Comparison of ENCODE assay signal across 21 mouse cellular contexts in genomic region chr14:23114456-23114855, GRCm38 (mm10).
DNase-seq lines count a peak whose midpoint lies in the region; ATAC-seq and TF ChIP-seq lines count a peak whose summit lies in the region.
"Had no signal": no experiment of that assay in that cellular context is flagged by ENCODE, and none has a peak within 500 bp of the region (broad histone marks: within the 10 kb centered on the region; RNA-seq: fewer than 3 reads in every experiment).

No protein-coding gene starts in this region.

- intact Hi-C loops in gastrocnemius, adult 2 months (cut with DNase I): no loop called here

- H3K36me3 ChIP-seq in intestine, embryonic 15.5 days: no peaks in the 10 kb centered on the region
- H3K36me3 ChIP-seq in limb, embryonic 12.5 days: no peaks in the 10 kb centered on the region
- H3K36me3 ChIP-seq: embryonic facial prominence, embryonic 13.5 days; heart, embryonic 10.5 days; hindbrain, embryonic 12.5 days had no signal

- 65% methylated on average over 1 of the region's 1 CpGs for WGBS in intestine, embryonic 15.5 days
- 82% methylated on average over 1 of the region's 1 CpGs for WGBS in limb, embryonic 12.5 days

- H3K27ac ChIP-seq in gastrocnemius, adult 2 months: 0 out of 2 replicates have a peak overlapping the region, but pooled peaks have one; percentile 1
- H3K27ac ChIP-seq in intestine, embryonic 15.5 days: no peak overlapping the region
- peak overlapping the region; percentile 57; the same call in 1 of the 2 replicates for H3K27ac ChIP-seq in limb, embryonic 12.5 days
- H3K27ac ChIP-seq: embryonic facial prominence, embryonic 13.5 days; forebrain, embryonic 13.5 days; heart, embryonic 10.5 days; hindbrain, embryonic 12.5 days; hindbrain, postnatal 0 days had no signal

- no peak for TF ChIP-seq CTCF in gastrocnemius, adult 2 months (IDR thresholded peaks at IDR 0.05)

- no peak for DNase-seq in gastrocnemius, adult 2 months
- DNase-seq in gastrocnemius, postnatal 25 days: no peak
- no peak for DNase-seq in cerebellum, postnatal 4 days (ENCODE audit: low spot score in 2 of 2)
- no peak for DNase-seq in ovary, postnatal 36 days (ENCODE audit: low spot score)
- no peak for DNase-seq in layer of hippocampus, postnatal 25 days (ENCODE audit: extremely low spot score in 1 of 2, low spot score in 1 of 2)
- no peak for DNase-seq in right cerebral cortex, adult 18-20 months
- DNase-seq: adrenal gland, postnatal 14 days; cerebellum, adult 2 months; cerebellum, postnatal 10 days; forebrain, postnatal 0 days; heart, postnatal 10 days; heart, postnatal 4 days had no signal

- H3K4me1 ChIP-seq in intestine, embryonic 15.5 days (replicated peaks): no peaks in the 10 kb centered on the region
- H3K4me1 ChIP-seq in limb, embryonic 12.5 days (replicated peaks): peaks cover 20% of the 10 kb centered on the region
- H3K4me1 ChIP-seq: forebrain, embryonic 13.5 days; heart, embryonic 10.5 days had no signal

- no peaks in the 10 kb centered on the region for H3K27me3 ChIP-seq in intestine, embryonic 15.5 days (replicated peaks)
- no peaks in the 10 kb centered on the region for H3K27me3 ChIP-seq in limb, embryonic 12.5 days
- H3K27me3 ChIP-seq: embryonic facial prominence, embryonic 13.5 days; forebrain, embryonic 13.5 days; hindbrain, embryonic 12.5 days had no signal

- no peak overlapping the region for H3K9ac ChIP-seq in intestine, embryonic 15.5 days
- no peak overlapping the region for H3K9ac ChIP-seq in limb, embryonic 12.5 days (replicated peaks)
- H3K9ac ChIP-seq: embryonic facial prominence, embryonic 13.5 days; forebrain, embryonic 13.5 days; forebrain, postnatal 0 days; hindbrain, embryonic 12.5 days had no signal

- no peak overlapping the region for H3K4me2 ChIP-seq in intestine, embryonic 15.5 days (replicated peaks)
- no peak overlapping the region for H3K4me2 ChIP-seq in limb, embryonic 12.5 days
- H3K4me2 ChIP-seq: embryonic facial prominence, embryonic 13.5 days; forebrain, embryonic 13.5 days; hindbrain, embryonic 12.5 days had no signal

- H3K9me3 ChIP-seq in intestine, embryonic 15.5 days: no peaks in the 10 kb centered on the region
- no peaks in the 10 kb centered on the region for H3K9me3 ChIP-seq in limb, embryonic 12.5 days
- H3K9me3 ChIP-seq: embryonic facial prominence, embryonic 13.5 days; forebrain, embryonic 13.5 days; heart, embryonic 10.5 days; hindbrain, embryonic 12.5 days had no signal

- no peak overlapping the region for H3K4me3 ChIP-seq in gastrocnemius, adult 2 months
- no peak overlapping the region for H3K4me3 ChIP-seq in intestine, embryonic 15.5 days (replicated peaks)
- no peak overlapping the region for H3K4me3 ChIP-seq in limb, embryonic 12.5 days (replicated peaks)
- H3K4me3 ChIP-seq: embryonic facial prominence, embryonic 13.5 days; forebrain, embryonic 13.5 days; heart, embryonic 10.5 days; hindbrain, embryonic 12.5 days had no signal

- peak; percentile 66 for ATAC-seq in intestine, embryonic 15.5 days
- ATAC-seq in limb, embryonic 12.5 days (ENCODE audit: insufficient number of reproducible peaks, insufficient read depth, low FRiP score, low TSS enrichment, low read depth): no peak
- ATAC-seq: activated CD4-positive, CD25-positive, alpha-beta regulatory T cell, adult 4 months; forebrain, embryonic 13.5 days; forebrain, postnatal 0 days; hindbrain, postnatal 0 days; Patski had no signal
